In genomic region chr2:143035086-143035593, GRCm38 (mm10) we compare ENCODE assay signal across 10 mouse cellular contexts. TPM values are rescaled to one million over a fixed set of nuclear protein-coding genes. Genes with fewer than 3 reads are reported as not detected.
DNase-seq lines count a peak whose midpoint lies in the region; ATAC-seq and TF ChIP-seq lines count a peak whose summit lies in the region.
"Had no signal": no experiment of that assay in that cellular context is flagged by ENCODE, and none has a peak within 500 bp of the region (broad histone marks: within the 10 kb centered on the region; RNA-seq: fewer than 3 reads in every experiment).

No protein-coding gene starts in this region.

- H3K9me3 ChIP-seq in heart, embryonic 16.5 days (replicated peaks; ENCODE audit: control insufficient read depth, low read length): no peaks in the 10 kb centered on the region
- H3K9me3 ChIP-seq in limb, embryonic 14.5 days (ENCODE audit: control insufficient read depth, low read length): no peaks in the 10 kb centered on the region
- H3K9me3 ChIP-seq: limb, embryonic 12.5 days had no signal

- H3K27ac ChIP-seq in bone marrow macrophage, adult 2 months (ENCODE audit: insufficient read depth, low read depth, low read length): peak overlapping the region; percentile 83
- H3K27ac ChIP-seq in heart, embryonic 16.5 days (ENCODE audit: low read length): no peak overlapping the region
- H3K27ac ChIP-seq in limb, embryonic 14.5 days (replicated peaks; ENCODE audit: low read depth, low read length): no peak overlapping the region; the same call in 1 of the 2 replicates
- H3K27ac ChIP-seq: gastrocnemius, adult 2 months; limb, embryonic 12.5 days had no signal

- H3K4me2 ChIP-seq in heart, embryonic 16.5 days (ENCODE audit: low read depth, low read length): 0 out of 2 replicates have a peak overlapping the region, but pooled peaks have one; percentile 10
- H3K4me2 ChIP-seq in limb, embryonic 14.5 days (replicated peaks; ENCODE audit: low read depth, low read length, severe bottlenecking): peak overlapping the region; percentile 18; the same call in 1 of the 2 replicates
- H3K4me2 ChIP-seq: limb, embryonic 12.5 days had no signal

- H3K27me3 ChIP-seq in heart, embryonic 16.5 days (ENCODE audit: control insufficient read depth, insufficient read depth, low read length): no peaks in the 10 kb centered on the region; the same call in 1 of the 2 replicates
- H3K27me3 ChIP-seq in limb, embryonic 14.5 days (ENCODE audit: control insufficient read depth, insufficient read depth, low read length): no peaks in the 10 kb centered on the region
- H3K27me3 ChIP-seq: limb, embryonic 12.5 days had no signal

- no peaks in the 10 kb centered on the region for H3K36me3 ChIP-seq in heart, embryonic 16.5 days (ENCODE audit: control insufficient read depth, insufficient read depth)
- H3K36me3 ChIP-seq in limb, embryonic 14.5 days (ENCODE audit: control insufficient read depth, insufficient read depth, low read length): no peaks in the 10 kb centered on the region
- H3K36me3 ChIP-seq: limb, embryonic 12.5 days had no signal

- H3K4me1 ChIP-seq in bone marrow macrophage, adult 2 months (ENCODE audit: control insufficient read depth, insufficient read depth, low read length): peaks cover 7% of the 10 kb centered on the region
- H3K4me1 ChIP-seq in heart, embryonic 16.5 days (ENCODE audit: control insufficient read depth, insufficient read depth, low read length): no peaks in the 10 kb centered on the region
- H3K4me1 ChIP-seq in limb, embryonic 14.5 days (ENCODE audit: control insufficient read depth, insufficient read depth, low read length): peaks cover 10% of the 10 kb centered on the region; the same call in 1 of the 2 replicates
- H3K4me1 ChIP-seq: limb, embryonic 12.5 days had no signal

- 64% methylated on average over 10 of the region's 10 CpGs for WGBS in heart, embryonic 16.5 days
- WGBS in limb, embryonic 14.5 days: 68% methylated on average over 10 of the region's 10 CpGs

- peak; percentile 24 to 50 for DNase-seq in left cerebral cortex, adult 18-20 months (ENCODE audit: low spot score in 2 of 2)
- no peak for DNase-seq in left cerebral cortex, adult 11 months (ENCODE audit: low spot score)
- DNase-seq in limb, embryonic 14.5 days (ENCODE audit: low spot score): no peak
- DNase-seq in embryo, embryonic 9.5 days (ENCODE audit: extremely low spot score): no peak
- DNase-seq: gastrocnemius, adult 2 months had no signal

- no peak for TF ChIP-seq CTCF in bone marrow macrophage, adult 2 months (IDR thresholded peaks at IDR 0.05; ENCODE audit: low read depth, low read length)

- no peak overlapping the region for H3K9ac ChIP-seq in heart, embryonic 16.5 days (ENCODE audit: low read length)
- H3K9ac ChIP-seq in limb, embryonic 14.5 days (ENCODE audit: low read depth, low read length, severe bottlenecking): no peak overlapping the region
- H3K9ac ChIP-seq: limb, embryonic 12.5 days had no signal

- peak overlapping the region; percentile 46 for H3K4me3 ChIP-seq in bone marrow macrophage, adult 2 months (ENCODE audit: insufficient read depth, low read length)
- no peak overlapping the region for H3K4me3 ChIP-seq in heart, embryonic 16.5 days (ENCODE audit: low read length)
- H3K4me3 ChIP-seq in limb, embryonic 14.5 days (replicated peaks; ENCODE audit: low read length): no peak overlapping the region
- H3K4me3 ChIP-seq: gastrocnemius, adult 2 months; limb, embryonic 12.5 days had no signal

- no peak for ATAC-seq in heart, embryonic 16.5 days (replicated peaks; ENCODE audit: extremely low read depth, insufficient read depth, low FRiP score)
- no peak for ATAC-seq in limb, embryonic 14.5 days (ENCODE audit: low FRiP score, low read depth)
- ATAC-seq in cerebellum, adult (ENCODE audit: insufficient number of reproducible peaks, low FRiP score, low TSS enrichment): no peak

- no peak for TF ChIP-seq POLR2A in bone marrow macrophage, adult 2 months (IDR thresholded peaks at IDR 0.05; ENCODE audit: borderline replicate concordance, low read depth, low read length)
- TF ChIP-seq POLR2A in limb, embryonic 14.5 days (IDR thresholded peaks at IDR 0.05; ENCODE audit: borderline replicate concordance, extremely low read depth, insufficient read depth, insufficient read length): no peak

RNA-seq across cellular contexts. Expression of gene Snrpb2, which starts 27.7 kb away (rescaled TPM):
- 10 to 100 TPM; 33.3 to 35.8 TPM for total RNA-seq in left cerebral cortex, adult 18-20 months (2021)
- polyA plus RNA-seq in bone marrow macrophage, adult 2 months (2012; ENCODE audit: insufficient read depth, insufficient read length, missing spikeins): 124 and 140 TPM in 2 replicates
- 28.4 and 35.5 TPM in 2 replicates for polyA plus RNA-seq in heart, embryonic 16.5 days (2015; fragmentation: Nextera tagmentation; extraction: Ambion mirVana)
- 34.1 and 51.7 TPM in 2 replicates for polyA plus RNA-seq in limb, embryonic 14.5 days (2012; rRNA removed)
- polyA plus RNA-seq in limb, embryonic 14.5 days (2014; fragmentation: Nextera tagmentation; extraction: Ambion mirVana): 85.0 and 85.3 TPM in 2 replicates

RNA-seq across cellular contexts. Expression of gene Otor, which starts 43.1 kb away (rescaled TPM):
- not detected for total RNA-seq in left cerebral cortex, adult 18-20 months (2021)
- not detected in 2 replicates for polyA plus RNA-seq in bone marrow macrophage, adult 2 months (2012; ENCODE audit: insufficient read depth, insufficient read length, missing spikeins)
- 0.30 TPM in 1 of 2 replicates, not detected in the other for polyA plus RNA-seq in heart, embryonic 16.5 days (2015; fragmentation: Nextera tagmentation; extraction: Ambion mirVana)
- polyA plus RNA-seq in limb, embryonic 14.5 days (2012; rRNA removed): 5.6 and 5.8 TPM in 2 replicates
- polyA plus RNA-seq in limb, embryonic 14.5 days (2014; fragmentation: Nextera tagmentation; extraction: Ambion mirVana): 7.7 and 10.5 TPM in 2 replicates
- total RNA-seq: gastrocnemius, adult 2 months; neutrophil, adult 5-6 weeks had no signal

Comparison
In these comparisons a context has a peak if more than half of its experiments do, and no peak if none do; other contexts are left out.
1. DNase-seq: peak in left cerebral cortex, adult 18-20 months (2 of 2); none in left cerebral cortex, adult 11 months (single experiment), limb, embryonic 14.5 days (single experiment) and embryo, embryonic 9.5 days (single experiment).